Mouse (Mus musculus) MEL (cell line): ENCODE measurements at regions not wholly inside any gene's neighbourhood (a gene's known extent, or its start where the extent isn't known, plus 50 kb on each side); places are given as distances from the start of the nearest gene placed in this dataset.

ENCODE experiments used
- DNase-seq: peaks from one replicate; pipeline ENCODE4 v3.0.0; 2011; ENCODE audit warnings: low read depth, low spot score
- H3K27ac ChIP-seq: 2 replicates; pipeline ENCODE4 v1.5.1; 2012; ENCODE audit warnings: low read depth, mild to moderate bottlenecking, control low read depth, low read length, moderate library complexity; ENCODE audit not compliant: control insufficient read depth
- H3K27me3 ChIP-seq, 2 experiments: fragments of 150-350 bp in 1 of 2; sonication (generic) in 1 of 2; 2 replicates each; pipeline ENCODE4 v1.6.1; 2012; ENCODE audit warnings: low read length in 2 of 2, mild to moderate bottlenecking in 2 of 2, improper control_type of control experiment in 1 of 2, moderate library complexity in 1 of 2; ENCODE audit not compliant: insufficient read depth in 2 of 2, control insufficient read depth in 1 of 2
- H3K36me3 ChIP-seq, 2 experiments: 2 replicates each; pipeline ENCODE4 v1.6.1; 2012 to 2014; ENCODE audit warnings: low read length in 2 of 2, improper control_type of control experiment in 1 of 2, inconsistent platforms in 1 of 2, mild to moderate bottlenecking in 1 of 2; ENCODE audit not compliant: insufficient read depth in 2 of 2, control insufficient read depth in 1 of 2
- H3K4me1 ChIP-seq, 2 experiments: fragments of 150-350 bp in 1 of 2; sonication (generic) in 1 of 2; 2 replicates each; pipeline ENCODE4 v1.6.1; 2012; ENCODE audit warnings: low read length in 2 of 2, improper control_type of control experiment in 1 of 2, mild to moderate bottlenecking in 1 of 2; ENCODE audit not compliant: insufficient read depth in 2 of 2, control insufficient read depth in 1 of 2
- H3K4me3 ChIP-seq, 2 experiments: fragments of 150-350 bp in 1 of 2; sonication (generic) in 1 of 2; 2 replicates each; pipeline ENCODE4 v1.5.1; 2012; ENCODE audit warnings: low read depth in 2 of 2, low read length in 2 of 2, mild to moderate bottlenecking in 2 of 2, moderate library complexity in 2 of 2, control low read depth in 1 of 2, improper control_type of control experiment in 1 of 2; ENCODE audit not compliant: control insufficient read depth in 1 of 2, insufficient read depth in 1 of 2
- H3K79me2 ChIP-seq: 2 replicates; pipeline ENCODE4 v1.6.1; 2012; ENCODE audit warnings: mild to moderate bottlenecking, low read length, moderate library complexity; ENCODE audit not compliant: control insufficient read depth, poor library complexity, insufficient read depth
- H3K9ac ChIP-seq: 2 replicates; pipeline ENCODE4 v1.6.1; 2012; ENCODE audit warnings: low read depth, mild to moderate bottlenecking, control low read depth, low read length, moderate library complexity; ENCODE audit not compliant: control insufficient read depth, poor library complexity, severe bottlenecking
- H3K9me3 ChIP-seq: fragments of 150-350 bp; sonication (generic); replicated peaks from 2 replicates; pipeline ENCODE4 v1.6.1; 2012; ENCODE audit warnings: mild to moderate bottlenecking, low read length, improper control_type of control experiment, moderate library complexity; ENCODE audit not compliant: insufficient read depth
- BHLHE40 ChIP-seq: IDR thresholded peaks from 2 replicates; pipeline ENCODE4 v1.6.1; 2012; ENCODE audit warnings: low read depth, mild to moderate bottlenecking, inconsistent platforms, low read length, improper control_type of control experiment, borderline replicate concordance
- CHD1 ChIP-seq: IDR thresholded peaks from 2 replicates; pipeline ENCODE4 v1.6.1; 2012; ENCODE audit warnings: low read depth, mild to moderate bottlenecking, inconsistent platforms, low read length, improper control_type of control experiment
- CHD2 ChIP-seq: IDR thresholded peaks from 2 replicates; pipeline ENCODE4 v1.6.1; 2011; ENCODE audit warnings: low read length, improper control_type of control experiment
- CTCF ChIP-seq, 3 experiments: IDR thresholded peaks in 2 of 3; conservative IDR thresholded peaks in 1 of 3; 2 replicates each; pipeline ENCODE4 v1.5.1; 2011 to 2012; ENCODE audit warnings: low read length in 3 of 3, low read depth in 2 of 3, mild to moderate bottlenecking in 2 of 3, improper control_type of control experiment in 1 of 3, inconsistent platforms in 1 of 3, mixed read lengths in 1 of 3, moderate library complexity in 1 of 3; ENCODE audit not compliant: control insufficient read depth in 1 of 3, insufficient read depth in 1 of 3, poor library complexity in 1 of 3, severe bottlenecking in 1 of 3
- E2F4 ChIP-seq: IDR thresholded peaks from 2 replicates; pipeline ENCODE4 v1.6.1; 2011; ENCODE audit warnings: low read depth, low read length, improper control_type of control experiment, borderline replicate concordance
- ELF1 ChIP-seq: IDR thresholded peaks from 2 replicates; pipeline ENCODE4 v1.6.1; 2014; ENCODE audit warnings: low read depth, mild to moderate bottlenecking, inconsistent platforms, low read length, improper control_type of control experiment, moderate library complexity
- ETS1 ChIP-seq: IDR thresholded peaks from 2 replicates; pipeline ENCODE4 v1.6.1; 2012; ENCODE audit warnings: low read depth, mild to moderate bottlenecking, inconsistent platforms, low read length, improper control_type of control experiment, moderate library complexity
- GABPA ChIP-seq: IDR thresholded peaks from 2 replicates; pipeline ENCODE4 v1.6.1; 2012; ENCODE audit warnings: low read depth, mild to moderate bottlenecking, inconsistent platforms, low read length, improper control_type of control experiment, moderate library complexity
- HCFC1 ChIP-seq: IDR thresholded peaks from 2 replicates; pipeline ENCODE4 v1.6.1; 2012; ENCODE audit warnings: low read depth, mild to moderate bottlenecking, inconsistent platforms, low read length, improper control_type of control experiment, moderate library complexity
- KAT2A ChIP-seq: conservative IDR thresholded peaks from 2 replicates; pipeline ENCODE4 v1.6.1; 2012; ENCODE audit warnings: low read depth, low read length, improper control_type of control experiment, inconsistent platforms
- MAFK ChIP-seq: IDR thresholded peaks from 2 replicates; pipeline ENCODE4 v1.6.1; 2011; ENCODE audit warnings: low read depth, mild to moderate bottlenecking, low read length, improper control_type of control experiment, borderline replicate concordance
- MAX ChIP-seq: IDR thresholded peaks from 2 replicates; pipeline ENCODE4 v1.6.1; 2011; ENCODE audit warnings: low read length, improper control_type of control experiment
- MAZ ChIP-seq: IDR thresholded peaks from 2 replicates; pipeline ENCODE4 v1.6.1; 2012; ENCODE audit warnings: low read depth, mild to moderate bottlenecking, inconsistent platforms, low read length, improper control_type of control experiment
- MXI1 ChIP-seq: IDR thresholded peaks from 2 replicates; pipeline ENCODE4 v1.6.1; 2011; ENCODE audit warnings: mild to moderate bottlenecking, low read depth, low read length, improper control_type of control experiment
- MYB ChIP-seq: IDR thresholded peaks from 2 replicates; pipeline ENCODE4 v1.6.1; 2011; ENCODE audit warnings: mild to moderate bottlenecking, low read depth, low read length, improper control_type of control experiment
- MYC ChIP-seq: IDR thresholded peaks from 2 replicates; pipeline ENCODE4 v1.6.1; 2011; ENCODE audit warnings: low read depth, mild to moderate bottlenecking, low read length, improper control_type of control experiment, moderate library complexity
- NELFE ChIP-seq: IDR thresholded peaks from 2 replicates; pipeline ENCODE4 v1.6.1; 2011; ENCODE audit warnings: low read depth, low read length, improper control_type of control experiment
- NRF1 ChIP-seq: IDR thresholded peaks from 2 replicates; pipeline ENCODE4 v1.6.1; 2014; ENCODE audit warnings: low read depth, mild to moderate bottlenecking, inconsistent platforms, low read length, improper control_type of control experiment, moderate library complexity; ENCODE audit not compliant: poor library complexity, insufficient read depth, severe bottlenecking
- POLR2AphosphoS2 ChIP-seq: IDR thresholded peaks from 2 replicates; pipeline ENCODE4 v1.6.1; 2011; ENCODE audit warnings: low read length, improper control_type of control experiment
- POLR2AphosphoS5 ChIP-seq: IDR thresholded peaks from 2 replicates; pipeline ENCODE4 v1.6.1; 2012; ENCODE audit warnings: low read depth, borderline replicate concordance, mild to moderate bottlenecking, inconsistent platforms, low read length, moderate library complexity, mixed read lengths
- RAD21 ChIP-seq: IDR thresholded peaks from 2 replicates; pipeline ENCODE4 v1.6.1; 2011; ENCODE audit warnings: mild to moderate bottlenecking, low read depth, low read length, improper control_type of control experiment
- RCOR1 ChIP-seq: IDR thresholded peaks from 2 replicates; pipeline ENCODE4 v1.6.1; 2012; ENCODE audit warnings: low read depth, mild to moderate bottlenecking, inconsistent platforms, low read length, improper control_type of control experiment
- TAL1 ChIP-seq: IDR thresholded peaks from 2 replicates; pipeline ENCODE4 v1.6.1; 2012; ENCODE audit warnings: mild to moderate bottlenecking, inconsistent platforms, low read length, moderate library complexity, mixed read lengths
- TCF12 ChIP-seq: IDR thresholded peaks from 2 replicates; pipeline ENCODE4 v1.6.1; 2014; ENCODE audit warnings: low read depth, mild to moderate bottlenecking, inconsistent platforms, low read length, improper control_type of control experiment, moderate library complexity
- USF2 ChIP-seq, 2 experiments: IDR thresholded peaks; 2 replicates each; pipeline ENCODE4 v1.6.1; 2011 to 2012; ENCODE audit warnings: improper control_type of control experiment in 2 of 2, low read length in 2 of 2, borderline replicate concordance in 1 of 2, inconsistent platforms in 1 of 2, low read depth in 1 of 2, mild to moderate bottlenecking in 1 of 2; ENCODE audit not compliant: insufficient read depth in 1 of 2
- ZKSCAN1 ChIP-seq: IDR thresholded peaks from 2 replicates; pipeline ENCODE4 v1.6.1; 2012; ENCODE audit warnings: low read depth, mild to moderate bottlenecking, inconsistent platforms, low read length, improper control_type of control experiment, moderate library complexity
- ZMIZ1 ChIP-seq: IDR thresholded peaks from 2 replicates; pipeline ENCODE4 v1.6.1; 2012; ENCODE audit warnings: low read depth, mild to moderate bottlenecking, inconsistent platforms, low read length, improper control_type of control experiment, moderate library complexity

DNA sequence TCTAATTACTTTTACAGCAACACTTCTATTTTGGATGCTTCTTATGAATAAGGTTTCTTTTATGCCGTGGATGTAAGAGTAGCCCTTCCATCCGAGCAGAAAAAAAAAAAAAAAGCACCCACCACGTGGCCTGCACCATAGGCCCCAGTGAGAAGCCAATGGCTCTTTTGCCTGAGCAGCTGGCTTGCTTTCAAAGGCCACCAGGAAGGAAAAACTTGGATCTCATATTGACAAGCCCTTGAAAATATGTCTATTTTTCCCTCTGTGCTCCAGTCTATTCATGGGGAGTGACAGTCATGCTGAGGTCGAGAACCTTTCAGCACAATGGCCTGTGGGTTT lies 252.4 kb downstream of the Foxo1 start:
- TF ChIP-seq RAD21 (no peak), POLR2AphosphoS2 (no peak), TAL1 (no peak), MAX (no peak), ELF1 (no peak), POLR2AphosphoS5 (no peak), BHLHE40 (no peak), MYC (no peak), ZMIZ1 (no peak), KAT2A (no peak), MAZ (no peak), NRF1 (no peak), CTCF (IDR thresholded peaks at IDR 0.05 in 2 of 3, conservative IDR thresholded peaks at IDR 0.05 in 1 of 3; ENCODE audit: control insufficient read depth in 1 of 3, insufficient read depth in 1 of 3, low read depth in 2 of 3, low read length in 3 of 3, poor library complexity in 1 of 3, severe bottlenecking in 1 of 3) (no peak)
- Histone ChIP-seq H3K9me3 (no peaks in the 10 kb centered on the region), H3K79me2 (no peaks in the 10 kb centered on the region), H3K4me1 (no peaks in the 10 kb centered on the region), H3K36me3 (no peaks in the 10 kb centered on the region), H3K9ac (no peak overlapping the region), H3K27ac (no peak overlapping the region), H3K27me3 (no peaks in the 10 kb centered on the region), H3K4me3 (no peak overlapping the region)
- no peak for DNase-seq

DNA sequence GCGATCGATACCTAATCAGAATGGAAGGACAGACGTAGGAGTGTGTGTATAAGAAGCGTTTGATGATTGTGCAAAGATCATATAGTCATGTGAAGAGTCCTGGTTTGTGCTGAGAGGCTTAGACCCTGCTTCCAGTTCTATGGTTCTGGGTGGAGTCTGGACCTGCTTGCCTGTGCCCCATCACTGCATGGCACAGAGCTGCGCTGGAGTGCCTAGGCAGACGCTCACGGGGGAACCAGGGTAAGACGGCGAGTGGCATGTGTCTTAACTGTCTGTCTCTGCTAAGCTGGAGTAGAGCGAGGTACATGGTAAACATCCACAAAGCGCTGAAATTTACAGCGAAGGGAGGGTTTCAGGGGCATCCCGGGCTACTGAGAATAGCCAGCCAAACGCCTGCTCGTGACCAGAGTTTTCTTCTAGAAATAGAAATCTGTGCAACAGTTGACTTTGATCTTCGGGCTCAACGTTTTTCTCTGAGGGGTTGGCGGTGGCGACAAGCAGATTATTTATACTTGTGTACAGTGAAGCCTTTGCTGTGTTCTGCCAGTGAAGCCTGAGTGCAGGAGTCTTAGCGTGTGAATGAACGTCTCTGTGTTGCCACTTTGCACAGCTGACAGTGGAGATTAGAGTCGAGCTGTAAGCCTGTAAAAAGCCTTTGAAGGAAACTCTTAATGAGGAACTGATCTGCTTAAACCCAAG lies 251.9 kb downstream of the Foxo1 start:
- no peaks in the 10 kb centered on the region for H3K9me3 ChIP-seq
- no peak for DNase-seq
- TF ChIP-seq HCFC1 (no peak), E2F4 (no peak), RCOR1 (no peak), CHD1 (no peak), POLR2AphosphoS2 (no peak), KAT2A (no peak), NELFE (no peak), USF2 (IDR thresholded peaks at IDR 0.05; ENCODE audit: borderline replicate concordance in 1 of 2, insufficient read depth in 1 of 2, low read depth in 1 of 2, low read length in 2 of 2) (no peak), CHD2 (no peak), MAFK (no peak), MXI1 (no peak), GABPA (no peak), TCF12 (no peak), ETS1 (no peak), ZKSCAN1 (no peak), MYB (no peak)

More for the DNA sequence above, 251.9 kb downstream of the Foxo1 start:
- no peaks in the 10 kb centered on the region for H3K79me2 ChIP-seq
- no peaks in the 10 kb centered on the region for H3K4me1 ChIP-seq
- H3K36me3 ChIP-seq = no peaks in the 10 kb centered on the region
- H3K27me3 ChIP-seq = no peaks in the 10 kb centered on the region
- H3K4me3 ChIP-seq = no peak overlapping the region
- H3K9ac ChIP-seq = no peak overlapping the region
- H3K27ac ChIP-seq = no peak overlapping the region
